Mouse (Mus musculus) embryonic facial prominence, embryonic 14.5 days (tissue): ENCODE data around the gene Ankfn1. TPM values are rescaled to one million over a fixed set of nuclear protein-coding genes. Genes with fewer than 3 reads are reported as not detected.

Source experiments
- polyA plus RNA-seq: library from polyadenylated mRNA; unstranded; fragments of >200 nt; fragmentation: Nextera tagmentation; extraction: Ambion mirVana; gene quantifications from 2 replicates; pipeline ENCODE4 v1.2.1, GENCODE M21; 2014

Ankfn1 gene
- polyA plus RNA-seq, 1 experiment from 2014 or later: 2.0 TPM

Other genes with a start within 250 kb of the Ankfn1 start
- 1.9 and 3.0 TPM in 2 replicates for gene Pctp, start 225.2 kb upstream of the Ankfn1 start, polyA plus RNA-seq